Mouse (Mus musculus) neural tube, embryonic 15.5 days (tissue): ENCODE data around the gene Ccr1. TPM values are rescaled to one million over a fixed set of nuclear protein-coding genes. Genes with fewer than 3 reads are reported as not detected.
"Not testable (repeated sequence)": the region's sequence is repeated elsewhere in the genome, so short reads cannot be mapped to it uniquely, and the experiment has no call there.

ENCODE experiments used
- ATAC-seq: fragments of 200-750 bp; cut with Nextera tagmentation; 2 replicates; pipeline ENCODE4 v1.8.0; 2017; ENCODE audit warnings: mild to moderate bottlenecking, moderate TSS enrichment, moderate library complexity; ENCODE audit not compliant: low FRiP score
- H3K27ac ChIP-seq: fragments of 300-500 bp; sonication (generic); replicated peaks from 2 replicates; pipeline ENCODE4 v1.5.1; 2015; ENCODE audit warnings: mild to moderate bottlenecking, inconsistent platforms
- H3K27me3 ChIP-seq: fragments of 300-500 bp; sonication (generic); replicated peaks from 2 replicates; pipeline ENCODE4 v1.6.1; 2015; ENCODE audit warnings: inconsistent platforms
- H3K36me3 ChIP-seq: fragments of 300-500 bp; sonication (generic); 2 replicates; pipeline ENCODE4 v1.6.1; 2015; ENCODE audit warnings: inconsistent platforms
- H3K4me1 ChIP-seq: fragments of 300-500 bp; sonication (generic); 2 replicates; pipeline ENCODE4 v1.6.1; 2015; ENCODE audit warnings: inconsistent platforms
- H3K4me2 ChIP-seq: fragments of 300-500 bp; sonication (generic); 2 replicates; pipeline ENCODE4 v1.6.1; 2015; ENCODE audit warnings: inconsistent platforms, mild to moderate bottlenecking, moderate library complexity
- H3K4me3 ChIP-seq: fragments of 300-500 bp; sonication (generic); replicated peaks from 2 replicates; pipeline ENCODE4 v1.5.1; 2015; ENCODE audit warnings: mild to moderate bottlenecking, inconsistent platforms
- H3K9ac ChIP-seq: fragments of 300-500 bp; sonication (generic); replicated peaks from 2 replicates; pipeline ENCODE4 v1.6.1; 2015; ENCODE audit warnings: mild to moderate bottlenecking, inconsistent platforms
- H3K9me3 ChIP-seq: fragments of 300-500 bp; sonication (generic); replicated peaks from 2 replicates; pipeline ENCODE4 v1.6.1; 2016; ENCODE audit warnings: inconsistent platforms
- WGBS: fragments of 180-500 bp; shearing (Covaris S2); methylation state at CpG from one replicate; pipeline ENCODE4 v1.1.7; 2015; ENCODE audit warnings: mixed read lengths; 5-methylcytosine and 5-hydroxymethylcytosine counted together
- polyA plus RNA-seq: library from polyadenylated mRNA; unstranded; fragments of >200 nt; fragmentation: Nextera tagmentation; extraction: Ambion mirVana; gene quantifications from 2 replicates; pipeline ENCODE4 v1.2.1, GENCODE M21; 2015

Ccr1 gene
- polyA plus RNA-seq, 1 experiment from 2014 or later, result 0.65 TPM

GRCm38 (mm10) chr9:123931761-123932700, 36.5 kb downstream of the Ccr1 start:
- H3K27me3 ChIP-seq, result no peaks in the 10 kb centered on the region
- H3K9me3 ChIP-seq, result no peaks in the 10 kb centered on the region
- no peaks in the 10 kb centered on the region for H3K4me1 ChIP-seq
- WGBS, result 88% methylated on average over 5 of the region's 6 CpGs
- ATAC-seq, result no peak
- no peak overlapping the region for H3K4me2 ChIP-seq
- no peak overlapping the region for H3K27ac ChIP-seq
- no peak overlapping the region for H3K9ac ChIP-seq
- H3K36me3 ChIP-seq, result no peaks in the 10 kb centered on the region
- no peak overlapping the region for H3K4me3 ChIP-seq

GRCm38 (mm10) chr9:123930926-123931325, 37.6 kb downstream of the Ccr1 start:
- WGBS, result 91% methylated on average over 3 of the region's 3 CpGs
- no peak for ATAC-seq
- Histone ChIP-seq H3K4me2 (no peak overlapping the region), H3K4me3 (no peak overlapping the region), H3K9me3 (no peaks in the 10 kb centered on the region), H3K27ac (no peak overlapping the region), H3K27me3 (no peaks in the 10 kb centered on the region), H3K36me3 (no peaks in the 10 kb centered on the region), H3K9ac (no peak overlapping the region), H3K4me1 (peaks cover under 1% of the 10 kb centered on the region)

- Histone ChIP-seq H3K36me3 (no peaks in the 10 kb centered on the region), H3K9ac (no peak overlapping the region), H3K4me1 (peaks cover 5% of the 10 kb centered on the region), H3K27ac (no peak overlapping the region), H3K4me3 (no peak overlapping the region), H3K9me3 (no peaks in the 10 kb centered on the region), H3K27me3 (no peaks in the 10 kb centered on the region), H3K4me2 (no peak overlapping the region)
- ATAC-seq, result no peak
- 81% methylated on average over 3 of the region's 3 CpGs for WGBS
Observed at GRCm38 (mm10) chr9:123930476-123930875, 38.0 kb downstream of the Ccr1 start.

GRCm38 (mm10) chr9:123929936-123930335, 38.6 kb downstream of the Ccr1 start:
- no peak overlapping the region for H3K4me2 ChIP-seq
- no peak overlapping the region for H3K27ac ChIP-seq
- WGBS, result 82% methylated on average over 4 of the region's 4 CpGs
- H3K27me3 ChIP-seq, result no peaks in the 10 kb centered on the region
- ATAC-seq, result no peak
- peaks cover 6% of the 10 kb centered on the region for H3K4me1 ChIP-seq
- no peaks in the 10 kb centered on the region for H3K9me3 ChIP-seq
- no peak overlapping the region for H3K4me3 ChIP-seq
- H3K36me3 ChIP-seq, result no peaks in the 10 kb centered on the region
- no peak overlapping the region for H3K9ac ChIP-seq

- no peaks in the 10 kb centered on the region for H3K9me3 ChIP-seq
- H3K4me2 ChIP-seq, result no peak overlapping the region
- ATAC-seq, result no peak
- H3K4me1 ChIP-seq, result peaks cover 8% of the 10 kb centered on the region
- H3K27ac ChIP-seq, result no peak overlapping the region
- no peaks in the 10 kb centered on the region for H3K27me3 ChIP-seq
- H3K9ac ChIP-seq, result no peak overlapping the region
- H3K36me3 ChIP-seq, result no peaks in the 10 kb centered on the region
- 66% methylated on average over 8 of the region's 8 CpGs for WGBS
- no peak overlapping the region for H3K4me3 ChIP-seq
Observed at GRCm38 (mm10) chr9:123928759-123929246, 39.7 kb downstream of the Ccr1 start.

- WGBS, result 75% methylated on average over 12 of the region's 12 CpGs
- Histone ChIP-seq H3K27ac (no peak overlapping the region), H3K36me3 (no peaks in the 10 kb centered on the region), H3K9me3 (no peaks in the 10 kb centered on the region), H3K4me3 (no peak overlapping the region), H3K27me3 (no peaks in the 10 kb centered on the region), H3K9ac (no peak overlapping the region), H3K4me1 (peaks cover 14% of the 10 kb centered on the region), H3K4me2 (no peak overlapping the region)
- no peak for ATAC-seq
Observed at GRCm38 (mm10) chr9:123928118-123928758, 40.3 kb downstream of the Ccr1 start.

- Histone ChIP-seq H3K4me3 (no peak overlapping the region), H3K4me1 (peaks cover 16% of the 10 kb centered on the region), H3K4me2 (no peak overlapping the region), H3K27ac (no peak overlapping the region), H3K9me3 (no peaks in the 10 kb centered on the region), H3K27me3 (no peaks in the 10 kb centered on the region), H3K9ac (no peak overlapping the region), H3K36me3 (no peaks in the 10 kb centered on the region)
- ATAC-seq, result no peak
- 60% methylated on average over 16 of the region's 16 CpGs for WGBS
Observed at GRCm38 (mm10) chr9:123927281-123927960, 41.1 kb downstream of the Ccr1 start.

GRCm38 (mm10) chr9:123926041-123926440, 42.5 kb downstream of the Ccr1 start:
- not testable (repeated sequence) for H3K27me3 ChIP-seq, H3K9me3 ChIP-seq, ATAC-seq, H3K36me3 ChIP-seq
- peaks cover 16% of the 10 kb centered on the region for H3K4me1 ChIP-seq
- peak overlapping the region; percentile 62 for H3K4me3 ChIP-seq
- peak overlapping the region; percentile 98 for H3K27ac ChIP-seq
- H3K4me2 ChIP-seq, result peak overlapping the region; percentile 69
- WGBS, result 2% methylated on average over 5 of the region's 5 CpGs
- H3K9ac ChIP-seq, result peak overlapping the region; percentile 51

GRCm38 (mm10) chr9:123925101-123925946, 43.2 kb downstream of the Ccr1 start:
- ATAC-seq, result peak; percentile 87
- Histone ChIP-seq H3K27ac (peak overlapping the region; percentile 98), H3K4me3 (peak overlapping the region; percentile 62), H3K9ac (peak overlapping the region; percentile 73), H3K4me1 (peaks cover 16% of the 10 kb centered on the region), H3K36me3 (no peaks in the 10 kb centered on the region), H3K27me3 (no peaks in the 10 kb centered on the region), H3K4me2 (peak overlapping the region; percentile 69), H3K9me3 (no peaks in the 10 kb centered on the region)
- WGBS, result 6% methylated on average over 42 of the region's 44 CpGs

GRCm38 (mm10) chr9:123924589-123925066, 43.9 kb downstream of the Ccr1 start:
- 0% methylated on average over 30 of the region's 49 CpGs for WGBS
- Histone ChIP-seq H3K9me3 (no peaks in the 10 kb centered on the region), H3K27ac (peak overlapping the region; percentile 98), H3K27me3 (no peaks in the 10 kb centered on the region), H3K36me3 (no peaks in the 10 kb centered on the region), H3K4me3 (peak overlapping the region; percentile 62), H3K4me1 (peaks cover 16% of the 10 kb centered on the region), H3K4me2 (peak overlapping the region; percentile 69), H3K9ac (peak overlapping the region; percentile 73)
- peak; percentile 92 for ATAC-seq

- H3K4me3 ChIP-seq, result peak overlapping the region; percentile 62
- not testable (repeated sequence) for H3K9me3 ChIP-seq, H3K36me3 ChIP-seq, H3K27me3 ChIP-seq
- H3K27ac ChIP-seq, result peak overlapping the region; percentile 98
- H3K4me1 ChIP-seq, result peaks cover 16% of the 10 kb centered on the region
- peak; percentile 68 for ATAC-seq
- WGBS, result 0% methylated on average over 11 of the region's 11 CpGs
- H3K4me2 ChIP-seq, result peak overlapping the region; percentile 69
- H3K9ac ChIP-seq, result peak overlapping the region; percentile 73
Observed at GRCm38 (mm10) chr9:123924035-123924434, 44.5 kb downstream of the Ccr1 start.
